Comparison of ENCODE assay signal across 15 mouse cellular contexts in genomic region chr7:99444012-99444411, GRCm38 (mm10). TPM values are rescaled to one million over a fixed set of nuclear protein-coding genes. Genes with fewer than 3 reads are reported as not detected.
DNase-seq lines count a peak whose midpoint lies in the region; ATAC-seq and TF ChIP-seq lines count a peak whose summit lies in the region.
"Had no signal": no experiment of that assay in that cellular context is flagged by ENCODE, and none has a peak within 500 bp of the region (broad histone marks: within the 10 kb centered on the region; RNA-seq: fewer than 3 reads in every experiment).

No protein-coding gene starts in this region.

- H3K4me1 ChIP-seq in midbrain, postnatal 0 days (ENCODE audit: insufficient read depth, low read length), result no peaks in the 10 kb centered on the region
- H3K4me1 ChIP-seq in midbrain, embryonic 14.5 days (ENCODE audit: control insufficient read depth, insufficient read depth, low read length), result peaks cover 15% of the 10 kb centered on the region; the same call in 1 of the 2 replicates
- H3K4me1 ChIP-seq in MEL (ENCODE audit: control insufficient read depth in 1 of 2, insufficient read depth in 2 of 2, low read length in 2 of 2), result peaks cover 0 to 4% of the 10 kb centered on the region in 2 experiments; a peak in 1 of 4 replicates
- H3K4me1 ChIP-seq in olfactory bulb, adult 2 months (ENCODE audit: control insufficient read depth, insufficient read depth, low read length), result peaks cover 63% of the 10 kb centered on the region

- H3K4me2 ChIP-seq in midbrain, postnatal 0 days (ENCODE audit: low read depth, low read length, poor library complexity, severe bottlenecking), result no peak overlapping the region
- no peak overlapping the region for H3K4me2 ChIP-seq in midbrain, embryonic 14.5 days (ENCODE audit: low read length)
- H3K4me2 ChIP-seq: heart, embryonic 13.5 days; liver, embryonic 13.5 days; midbrain, embryonic 12.5 days; neural tube, embryonic 13.5 days had no signal

- 78% methylated on average over 6 of the region's 6 CpGs for whole genome bisulfite sequencing in midbrain, postnatal 0 days
- 69% methylated on average over 6 of the region's 6 CpGs for WGBS in midbrain, embryonic 14.5 days
- 77% methylated on average over 6 of the region's 6 CpGs for WGBS in olfactory bulb, adult 2 months

- H3K36me3 ChIP-seq in midbrain, postnatal 0 days (ENCODE audit: insufficient read depth, low read length), result peaks cover 7% of the 10 kb centered on the region; the same call in 1 of the 2 replicates
- peaks cover 23% of the 10 kb centered on the region for H3K36me3 ChIP-seq in midbrain, embryonic 14.5 days (ENCODE audit: control insufficient read depth, insufficient read depth, low read length)
- no peaks in the 10 kb centered on the region for H3K36me3 ChIP-seq in MEL (ENCODE audit: control insufficient read depth in 1 of 2, insufficient read depth in 2 of 2, low read length in 2 of 2)
- H3K36me3 ChIP-seq: liver, embryonic 13.5 days had no signal

- H3K9me3 ChIP-seq in midbrain, postnatal 0 days (ENCODE audit: low read length), result no peaks in the 10 kb centered on the region
- no peaks in the 10 kb centered on the region for H3K9me3 ChIP-seq in midbrain, embryonic 14.5 days (ENCODE audit: control insufficient read depth, low read length)
- H3K9me3 ChIP-seq in MEL (replicated peaks; ENCODE audit: insufficient read depth, low read length), result no peaks in the 10 kb centered on the region
- H3K9me3 ChIP-seq: heart, embryonic 13.5 days; liver, embryonic 13.5 days; midbrain, embryonic 12.5 days; neural tube, embryonic 13.5 days had no signal

- TF ChIP-seq POLR2A in MEL (IDR thresholded peaks at IDR 0.05; ENCODE audit: control insufficient read depth in 1 of 2, insufficient read depth in 1 of 2, low read depth in 1 of 2, low read length in 2 of 2, poor library complexity in 1 of 2), result no peak
- TF ChIP-seq POLR2A in olfactory bulb, adult 2 months (IDR thresholded peaks at IDR 0.05; ENCODE audit: insufficient read depth, low read depth, low read length), result no peak

- no peak overlapping the region for H3K4me3 ChIP-seq in midbrain, postnatal 0 days (ENCODE audit: low read depth, low read length)
- H3K4me3 ChIP-seq in midbrain, embryonic 14.5 days (replicated peaks; ENCODE audit: low read depth, low read length), result no peak overlapping the region
- H3K4me3 ChIP-seq in MEL (ENCODE audit: control insufficient read depth in 1 of 2, insufficient read depth in 1 of 2, low read depth in 2 of 2, low read length in 2 of 2), result no peak overlapping the region
- H3K4me3 ChIP-seq in olfactory bulb, adult 2 months (ENCODE audit: insufficient read depth, low read depth, low read length), result no peak overlapping the region
- H3K4me3 ChIP-seq: heart, embryonic 13.5 days; liver, embryonic 13.5 days; midbrain, embryonic 12.5 days; neural tube, embryonic 13.5 days had no signal

- TF ChIP-seq EP300 in MEL (IDR thresholded peaks at IDR 0.05; ENCODE audit: low read depth in 1 of 2, low read length in 2 of 2), result no peak

- no peak overlapping the region for H3K9ac ChIP-seq in midbrain, postnatal 0 days (replicated peaks; ENCODE audit: low read length, poor library complexity, severe bottlenecking)
- H3K9ac ChIP-seq in midbrain, embryonic 14.5 days (replicated peaks; ENCODE audit: low read length), result no peak overlapping the region
- H3K9ac ChIP-seq in MEL (ENCODE audit: control insufficient read depth, low read depth, low read length, poor library complexity, severe bottlenecking), result no peak overlapping the region
- H3K9ac ChIP-seq: liver, embryonic 13.5 days; midbrain, embryonic 12.5 days; neural tube, embryonic 13.5 days had no signal

- intact Hi-C loops in heart, postnatal 14 days (cut with DNase I), result no loop called here

- TF ChIP-seq RAD21 in MEL (IDR thresholded peaks at IDR 0.05; ENCODE audit: low read depth, low read length), result peak; percentile 31

- H3K27me3 ChIP-seq in midbrain, postnatal 0 days (ENCODE audit: insufficient read depth, low read length), result no peaks in the 10 kb centered on the region
- H3K27me3 ChIP-seq in midbrain, embryonic 14.5 days (ENCODE audit: control insufficient read depth, insufficient read depth, low read length), result no peaks in the 10 kb centered on the region
- no peaks in the 10 kb centered on the region; a peak in 2 of 4 replicates for H3K27me3 ChIP-seq in MEL (ENCODE audit: control insufficient read depth in 1 of 2, insufficient read depth in 2 of 2, low read length in 2 of 2)
- H3K27me3 ChIP-seq: heart, embryonic 13.5 days; liver, embryonic 13.5 days; midbrain, embryonic 12.5 days; neural tube, embryonic 13.5 days had no signal

- TF ChIP-seq CTCF in midbrain, postnatal 0 days (IDR thresholded peaks at IDR 0.05), result peak; percentile 71
- TF ChIP-seq CTCF in MEL (IDR thresholded peaks at IDR 0.05 in 2 of 3, conservative IDR thresholded peaks at IDR 0.05 in 1 of 3; ENCODE audit: control insufficient read depth in 1 of 3, insufficient read depth in 1 of 3, low read depth in 2 of 3, low read length in 3 of 3, poor library complexity in 1 of 3, severe bottlenecking in 1 of 3), result peak; percentile 36 to 74 (median 59)
- TF ChIP-seq CTCF in olfactory bulb, adult 2 months (IDR thresholded peaks at IDR 0.05; ENCODE audit: insufficient read depth, low read depth, low read length), result peak; percentile 77

- H3K79me2 ChIP-seq in MEL (ENCODE audit: control insufficient read depth, insufficient read depth, low read length, poor library complexity), result no peaks in the 10 kb centered on the region

- H3K27ac ChIP-seq in midbrain, postnatal 0 days (ENCODE audit: low read depth, low read length), result no peak overlapping the region
- H3K27ac ChIP-seq in midbrain, embryonic 14.5 days (replicated peaks; ENCODE audit: low read depth, low read length), result no peak overlapping the region
- H3K27ac ChIP-seq in MEL (ENCODE audit: control insufficient read depth, low read depth, low read length), result no peak overlapping the region
- H3K27ac ChIP-seq in olfactory bulb, adult 2 months (ENCODE audit: insufficient read depth, low read depth, low read length), result no peak overlapping the region
- H3K27ac ChIP-seq: liver, embryonic 13.5 days; midbrain, embryonic 12.5 days had no signal

- no peak for ATAC-seq in midbrain, postnatal 0 days (ENCODE audit: low FRiP score)
- ATAC-seq in midbrain, embryonic 14.5 days (ENCODE audit: low FRiP score, low TSS enrichment), result no peak
- ATAC-seq in inflammation-experienced regulatory T-cells, adult 6 months, result no peak

- DNase-seq in heart, postnatal 4 days, result peak; percentile 42
- no peak for DNase-seq in heart, postnatal 14 days
- DNase-seq in midbrain, postnatal 0 days (ENCODE audit: low spot score), result no peak
- DNase-seq in midbrain, embryonic 14.5 days, result no peak
- peak; percentile 42 for DNase-seq in MEL (ENCODE audit: low read depth, low spot score)
- DNase-seq in cerebellum, adult 8-10 months, result no peak
- DNase-seq: cerebellum, adult 9-10 months; kidney, adult 18-20 months; liver, embryonic 13.5 days; right cerebral cortex, postnatal 25 days had no signal

TF ChIP-seq in MEL, 35 proteins besides CTCF, POLR2A, EP300 and RAD21:
- TF ChIP-seq ETS1 (IDR thresholded peaks at IDR 0.05; ENCODE audit: low read depth, low read length), result no peak
- TF ChIP-seq SMC3 (IDR thresholded peaks at IDR 0.05; ENCODE audit: low read depth, low read length), result peak; percentile 58

RNA-seq across cellular contexts. Expression of gene Klhl35, which starts 21.8 kb away (rescaled TPM):
- 1 to 10 TPM; 1.3 to 1.4 TPM for total RNA-seq in heart, postnatal 4 days (2021)
- under 1 TPM; 0.15 to 0.29 TPM for total RNA-seq in heart, postnatal 14 days (2021)
- total RNA-seq in midbrain, postnatal 0 days (2014; rRNA removed), result 1.4 and 3.9 TPM in 2 replicates
- polyA plus RNA-seq in midbrain, postnatal 0 days (2015; fragmentation: Nextera tagmentation; extraction: Ambion mirVana), result 2.1 and 2.4 TPM in 2 replicates
- 10.7 and 11.6 TPM in 2 replicates for polyA plus RNA-seq in midbrain, embryonic 14.5 days (2014; fragmentation: Nextera tagmentation; extraction: Ambion mirVana)
- total RNA-seq in MEL (2012; rRNA removed), result not detected in 2 replicates
- under 1 TPM in 1 of 2 experiments, not detected in 1; 0.04 TPM for polyA plus RNA-seq in MEL (2012; ENCODE audit: insufficient read depth in 1 of 2, insufficient read length in 2 of 2, low read depth in 1 of 2, low replicate concordance in 2 of 2, missing spikeins in 1 of 2)
- not detected in 2 replicates for polyA plus RNA-seq in olfactory bulb, adult 2 months (2012; ENCODE audit: insufficient read depth, insufficient read length, low replicate concordance, missing spikeins)
- polyA plus RNA-seq in inflammation-experienced regulatory T-cells, adult 6 months (2017; shearing (Covaris generic)), result under 1 TPM in 1 of 3 experiments, not detected in 2; 0.52 TPM

RNA-seq across cellular contexts. Expression of gene Rps3, which starts 39.5 kb away (rescaled TPM):
- total RNA-seq in heart, postnatal 4 days (2021), result 100 to 1,000 TPM; 440 to 487 TPM
- 100 to 1,000 TPM; 289 to 327 TPM for total RNA-seq in heart, postnatal 14 days (2021)
- 440 and 661 TPM in 2 replicates for total RNA-seq in midbrain, postnatal 0 days (2014; rRNA removed)
- 440 and 453 TPM in 2 replicates for polyA plus RNA-seq in midbrain, postnatal 0 days (2015; fragmentation: Nextera tagmentation; extraction: Ambion mirVana)
- 488 and 521 TPM in 2 replicates for polyA plus RNA-seq in midbrain, embryonic 14.5 days (2014; fragmentation: Nextera tagmentation; extraction: Ambion mirVana)
- 2,066 and 2,287 TPM in 2 replicates for total RNA-seq in MEL (2012; rRNA removed)
- polyA plus RNA-seq in MEL (2012; ENCODE audit: insufficient read depth in 1 of 2, insufficient read length in 2 of 2, low read depth in 1 of 2, low replicate concordance in 2 of 2, missing spikeins in 1 of 2), result 1,000 to 10,000 TPM in 1 of 2 experiments, 100 to 1,000 TPM in 1; 157 to 1,899 TPM
- polyA plus RNA-seq in olfactory bulb, adult 2 months (2012; ENCODE audit: insufficient read depth, insufficient read length, low replicate concordance, missing spikeins), result 980 TPM in 1 of 2 replicates, not detected in the other
- 1,000 to 10,000 TPM; 2,539 to 3,992 (median 2,708) TPM for polyA plus RNA-seq in inflammation-experienced regulatory T-cells, adult 6 months (2017; shearing (Covaris generic))

Comparison
In these comparisons a context has a peak if more than half of its experiments do, and no peak if none do; other contexts are left out.
1. DNase-seq: peak in heart, postnatal 4 days (single experiment) and MEL (single experiment); none in heart, postnatal 14 days (0 of 2), midbrain, postnatal 0 days (single experiment), midbrain, embryonic 14.5 days (single experiment) and cerebellum, adult 8-10 months (single experiment).
2. Peak in every context shown above with its lines, with median percentiles within 50 percentile points of each other: CTCF ChIP-seq.